Mouse (Mus musculus): ENCODE data around the gene Plbd2.
A peak's percentile ranks its signal among the peaks of the same experiment; 100 is the strongest.
"Not testable (repeated sequence)": the region's sequence is repeated elsewhere in the genome, so short reads cannot be mapped to it uniquely, and the experiment has no call there.

Plbd2 gene

DNA sequence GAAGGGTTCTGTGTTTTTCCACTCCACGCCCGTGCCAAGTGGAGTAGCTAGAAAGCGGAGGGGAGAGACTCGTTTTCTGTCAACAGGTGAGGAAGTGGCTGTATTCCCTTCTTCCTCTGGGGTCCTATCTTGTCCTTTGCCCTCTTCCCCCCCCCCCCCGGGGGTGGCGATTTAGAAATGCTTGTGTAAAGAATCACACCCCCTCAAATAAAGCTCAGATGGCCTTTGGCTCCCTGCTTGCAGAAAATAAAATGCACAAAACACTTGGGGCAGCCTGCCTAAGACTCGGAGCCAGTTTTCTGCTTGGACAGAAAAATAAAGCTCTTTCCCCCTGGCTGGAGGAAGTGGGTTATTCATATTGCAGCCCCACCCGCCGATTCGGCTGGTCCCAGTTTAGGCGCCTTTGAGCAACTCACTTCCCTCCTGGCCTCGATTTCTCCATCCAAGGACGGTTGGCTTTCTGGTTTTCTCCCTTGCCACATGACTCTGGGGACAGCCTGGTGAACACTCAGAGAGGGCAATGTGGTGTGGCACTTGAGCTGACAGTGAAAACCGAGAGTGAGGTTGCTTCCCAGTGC is 8.3 kb upstream of the Plbd2 start:
- no peak for DNase-seq (ENCODE audit: low spot score in 2 of 2)

DNA sequence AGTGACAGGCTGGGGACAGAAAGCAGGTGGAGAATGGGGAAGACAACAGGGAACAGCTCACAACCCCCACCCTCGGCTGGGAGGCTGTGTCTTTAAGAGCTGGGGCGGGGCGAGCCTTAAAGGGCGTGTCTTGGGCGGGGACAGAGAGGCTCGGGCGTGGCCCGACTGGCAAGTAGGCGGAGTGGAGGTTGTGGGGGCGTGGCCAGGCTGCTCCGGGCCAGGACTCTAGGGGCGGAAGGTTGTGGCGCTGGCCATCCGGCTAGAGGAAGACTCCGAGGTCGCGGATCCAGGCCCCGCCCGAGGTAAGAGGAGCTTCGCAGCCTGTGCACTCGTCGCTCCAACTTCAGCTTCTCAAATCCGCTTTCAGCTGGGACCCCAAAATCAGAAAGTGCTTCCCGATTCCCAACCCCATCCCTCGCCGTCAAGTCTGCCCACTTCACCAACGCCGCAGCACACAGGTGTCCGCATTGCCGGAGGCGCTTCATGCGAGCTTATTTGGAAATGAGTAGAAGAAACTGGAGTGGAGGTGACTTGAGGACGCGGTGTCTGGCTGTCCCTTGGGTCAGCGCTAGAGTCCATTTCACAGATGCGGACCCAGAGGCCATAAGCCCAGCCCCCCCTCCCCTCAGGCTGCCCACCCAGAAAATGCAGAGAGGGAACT is 7.7 kb upstream of the Plbd2 start, which contains the start of gene Slc8b1:
Slc8b1 (plus strand) TSS at position 187 of the 661 bp plus-strand sequence.
- DNase-seq (ENCODE audit: low spot score in 2 of 2), result peak; percentile 66 to 87

DNA sequence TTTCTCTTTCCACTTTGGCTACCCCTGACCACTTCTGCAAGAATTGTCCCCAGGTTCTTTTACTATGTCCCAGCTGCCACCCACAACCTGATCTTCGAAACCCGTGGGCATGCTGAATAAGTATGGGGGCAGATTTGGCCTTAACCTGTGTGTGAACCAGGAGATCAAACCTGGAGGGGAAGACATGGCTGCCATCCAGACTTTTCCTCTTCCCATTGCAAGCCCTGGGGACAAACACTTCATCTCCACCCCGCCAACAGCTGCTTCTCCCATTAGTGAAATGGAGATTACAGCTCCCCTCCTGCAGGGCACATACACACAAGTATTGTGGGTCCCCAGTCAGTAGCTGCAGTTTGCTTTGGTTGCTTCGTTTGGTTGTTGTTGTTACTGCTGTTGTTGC is 3.9 kb upstream of the Plbd2 start:
- DNase-seq (ENCODE audit: low spot score in 2 of 2), result no peak

DNA sequence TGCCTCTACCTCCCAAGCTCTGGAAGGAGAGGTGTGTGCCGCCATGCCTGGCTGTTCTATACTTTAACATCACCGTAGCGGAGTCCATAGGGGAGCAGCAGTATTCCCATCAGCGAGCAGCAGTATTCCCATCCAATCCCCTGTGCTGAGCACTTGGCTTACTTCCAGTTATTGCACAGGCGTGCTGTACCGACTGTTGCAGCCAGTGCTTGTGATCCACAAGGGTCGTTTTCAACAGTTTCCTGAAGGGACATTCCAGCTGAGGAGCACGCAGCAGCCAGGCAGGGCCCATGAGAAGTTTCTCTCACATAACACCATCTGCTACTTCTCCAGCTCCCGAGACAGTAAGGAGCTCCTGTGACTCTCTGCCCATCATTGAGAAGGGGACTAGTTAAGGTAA is 3.1 kb upstream of the Plbd2 start:
- no peak for DNase-seq (ENCODE audit: low spot score in 2 of 2)

DNA sequence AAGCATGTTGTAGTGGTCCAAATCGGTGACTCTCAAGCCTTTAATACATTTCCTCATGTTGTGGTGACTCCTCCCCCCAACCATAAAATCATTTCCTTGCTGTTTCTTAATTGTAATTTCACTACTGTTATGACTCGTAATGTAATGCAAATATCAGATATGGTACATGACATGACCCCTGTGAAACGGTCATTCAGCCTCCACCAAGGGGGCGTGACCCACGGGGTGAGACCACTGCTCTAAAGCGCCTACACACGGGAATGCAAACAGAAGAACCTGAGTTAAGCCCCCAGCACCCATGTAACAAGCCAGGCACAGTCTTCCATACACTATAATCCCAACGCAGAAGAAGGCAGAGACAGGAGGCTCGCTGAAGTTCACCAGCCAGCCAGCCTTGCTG is 2.4 kb upstream of the Plbd2 start:
- DNase-seq (ENCODE audit: low spot score in 2 of 2), result no peak

DNA sequence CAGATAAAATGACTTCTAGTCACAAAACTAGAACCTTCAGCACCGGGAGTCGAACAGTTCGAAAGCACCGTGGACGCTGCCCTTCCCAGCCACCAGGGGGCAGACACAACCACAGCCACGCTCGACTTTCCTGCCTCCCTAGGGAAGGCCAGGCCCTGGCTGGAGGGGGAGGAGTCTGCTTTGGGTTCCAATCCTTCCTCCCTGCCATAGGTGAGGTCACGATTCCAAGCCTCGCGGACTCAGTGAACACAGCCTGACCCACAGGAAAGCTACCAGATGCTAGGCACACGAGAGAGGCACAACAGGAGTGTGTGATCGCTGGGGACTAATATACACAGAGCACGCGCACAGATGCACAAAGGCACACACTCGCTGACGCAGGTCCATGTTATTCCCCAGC is 1.9 kb upstream of the Plbd2 start:
- DNase-seq (ENCODE audit: low spot score in 2 of 2), result peak in 1 of 2 experiments; percentile 68

DNA sequence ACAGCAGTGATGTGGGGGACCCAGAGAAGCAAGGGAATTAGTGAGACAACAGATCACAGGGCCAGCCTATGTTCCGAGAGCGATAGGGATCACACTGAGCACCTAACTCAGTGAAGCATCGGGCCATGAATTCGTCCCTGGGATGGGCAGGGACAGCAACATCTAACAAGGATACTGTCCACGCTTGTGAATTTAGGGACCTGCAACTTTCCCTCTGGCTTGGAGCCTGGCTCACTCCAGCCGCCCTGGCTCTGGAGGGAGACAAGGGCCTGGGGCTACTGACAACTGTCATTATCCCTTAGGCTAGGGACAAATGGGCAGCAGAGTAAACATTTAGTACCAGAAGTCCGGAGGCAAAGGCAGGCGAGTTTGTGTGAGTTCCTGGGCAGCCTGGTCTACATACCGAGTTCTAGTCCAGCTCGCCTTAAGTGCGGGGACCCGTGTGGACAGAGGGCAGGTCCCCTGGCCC is 716 bp downstream of the Plbd2 start:
- DNase-seq (ENCODE audit: low spot score in 2 of 2), result no peak

DNA sequence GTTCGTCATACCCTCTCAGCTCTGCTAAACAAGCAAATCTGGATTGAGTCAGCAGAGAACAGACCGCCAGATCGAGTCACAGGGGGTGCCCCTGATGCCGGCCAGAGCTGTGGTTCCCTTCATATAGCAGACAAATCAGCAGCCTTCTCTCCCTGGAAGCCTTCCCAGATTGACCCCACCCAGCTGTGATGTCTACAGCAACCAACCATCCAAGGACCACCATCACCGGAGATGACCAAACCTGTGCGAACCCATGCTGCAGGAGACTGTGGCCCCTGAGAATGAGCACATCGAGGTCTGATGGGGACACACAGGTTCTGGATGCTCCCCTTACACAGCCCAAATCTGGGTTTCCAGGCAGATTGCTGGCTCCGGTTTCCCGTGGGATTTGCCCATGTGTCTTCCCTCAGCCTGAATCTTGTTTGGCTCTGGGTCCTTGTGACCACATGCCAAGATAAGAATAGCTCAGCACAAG is 1.2 kb downstream of the Plbd2 start:
- peak in 1 of 2 experiments; percentile 22 for DNase-seq (ENCODE audit: low spot score in 2 of 2)

DNA sequence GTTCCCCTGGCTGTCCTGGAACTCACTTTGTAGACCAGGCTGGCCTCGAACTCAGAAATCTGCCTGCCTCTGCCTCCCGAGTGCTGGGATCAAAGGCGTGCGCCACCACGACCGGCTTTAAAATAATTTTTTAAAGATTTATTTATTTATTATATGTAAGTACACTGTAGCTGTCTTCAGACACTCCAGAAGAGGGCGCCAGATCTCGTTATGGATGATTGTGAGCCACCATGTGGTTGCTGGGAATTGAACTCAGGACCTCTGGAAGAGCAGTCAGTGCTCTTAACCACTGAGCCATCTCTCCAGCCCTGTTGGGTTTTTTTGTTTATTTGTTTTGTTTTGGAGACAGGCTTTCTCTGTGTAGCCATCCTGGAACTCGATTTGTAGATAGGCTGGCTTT is 2.8 kb downstream of the Plbd2 start:
- DNase-seq (ENCODE audit: low spot score in 2 of 2), result not testable (repeated sequence)

DNA sequence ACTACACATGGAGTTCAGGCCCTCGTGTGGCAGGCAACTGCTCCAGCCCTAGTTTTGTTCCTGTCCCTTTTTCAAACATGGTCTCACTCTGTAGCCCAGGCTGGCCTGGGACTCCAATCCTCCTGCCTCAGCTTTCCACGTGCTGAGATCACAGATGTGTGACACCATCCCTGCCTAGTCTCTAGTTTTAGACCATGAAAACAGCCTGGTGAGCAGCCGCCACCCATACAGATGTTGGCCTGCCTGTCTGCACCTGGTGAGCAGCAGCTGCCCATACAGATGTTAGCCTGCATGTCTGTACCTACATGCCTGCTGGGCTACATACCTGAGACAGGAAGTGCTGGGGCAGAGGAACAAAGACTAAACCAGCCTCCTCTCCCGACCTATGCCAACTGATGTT is 4.2 kb downstream of the Plbd2 start:
- DNase-seq (ENCODE audit: low spot score in 2 of 2), result no peak

DNA sequence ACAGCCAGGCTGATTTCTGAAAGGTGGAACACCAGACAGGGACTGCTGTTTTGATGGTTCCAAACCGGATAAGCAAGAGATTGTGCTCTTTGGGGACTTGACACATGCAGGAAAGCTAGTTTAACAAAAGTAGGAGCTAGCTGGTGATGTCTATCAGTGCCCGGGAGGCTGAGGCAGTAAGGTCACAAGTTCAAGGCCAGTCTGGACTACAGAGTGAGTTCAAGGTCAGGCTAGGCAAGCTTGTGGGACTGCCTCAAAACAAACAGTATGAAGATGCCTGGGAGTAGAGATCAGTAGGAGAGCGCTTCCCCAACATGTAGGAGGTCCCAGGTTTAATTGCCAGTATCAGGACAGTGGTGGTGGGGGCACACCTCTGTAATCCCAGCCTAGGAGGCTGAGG is 6.4 kb downstream of the Plbd2 start:
- DNase-seq (ENCODE audit: low spot score in 2 of 2), result no peak

DNA sequence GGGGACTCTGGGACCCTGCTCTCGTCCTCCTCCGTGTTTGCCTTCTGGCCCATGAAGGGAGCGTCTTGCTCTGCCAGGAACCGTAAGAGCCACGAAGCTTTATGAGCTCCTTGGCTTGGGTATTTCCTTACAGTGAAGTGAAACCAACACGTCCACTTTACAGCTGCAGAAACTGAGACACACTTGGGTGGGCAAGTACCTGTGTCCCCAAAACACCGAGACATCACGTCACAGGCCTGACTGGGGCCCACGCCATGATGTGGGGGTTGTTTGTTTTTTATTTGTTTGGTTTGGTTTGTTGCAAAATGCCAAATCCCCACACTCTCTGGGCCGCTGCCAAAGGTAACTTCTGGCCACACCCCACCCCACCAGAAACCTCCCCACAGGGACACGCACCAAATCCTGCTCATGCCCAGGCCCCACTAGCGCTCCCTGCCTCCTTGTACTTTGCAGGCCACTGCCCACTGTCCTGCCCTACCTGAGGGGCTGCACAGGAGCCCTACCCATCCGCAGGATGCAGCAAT is 7.7 kb downstream of the Plbd2 start:
- DNase-seq (ENCODE audit: low spot score in 2 of 2), result no peak

DNA sequence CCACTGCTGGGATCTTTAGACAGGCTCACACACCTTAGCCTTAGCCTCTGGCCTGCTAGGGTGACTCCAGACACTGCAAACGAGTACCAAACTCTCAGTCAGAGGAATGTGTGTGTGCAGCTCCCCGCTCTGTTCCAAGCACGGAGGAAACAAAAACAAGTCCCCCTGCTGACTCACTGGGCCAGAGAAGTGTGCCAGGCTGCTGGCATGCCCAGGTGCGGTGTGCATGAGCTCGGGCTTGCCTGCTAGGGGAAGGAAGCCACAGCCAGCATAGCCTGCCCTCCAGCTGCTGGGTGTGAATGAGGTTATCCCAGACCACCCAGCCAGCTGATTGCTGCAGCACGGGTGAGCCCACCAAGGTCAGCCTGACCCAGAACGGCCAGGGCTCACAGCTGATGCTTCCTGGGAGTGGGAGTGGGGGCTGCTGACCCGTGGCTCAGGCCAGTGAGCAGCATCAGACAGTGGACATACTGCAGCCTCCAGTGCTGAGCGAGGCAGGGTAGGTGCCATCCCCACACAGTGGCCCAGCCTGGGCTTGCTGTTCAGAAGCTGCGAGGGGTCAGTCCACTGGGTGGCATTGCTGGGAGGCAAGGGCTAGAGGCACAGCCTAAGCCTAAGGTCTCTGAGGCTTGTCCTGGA is 8.2 kb downstream of the Plbd2 start:
- no peak for DNase-seq (ENCODE audit: low spot score in 2 of 2)

DNA sequence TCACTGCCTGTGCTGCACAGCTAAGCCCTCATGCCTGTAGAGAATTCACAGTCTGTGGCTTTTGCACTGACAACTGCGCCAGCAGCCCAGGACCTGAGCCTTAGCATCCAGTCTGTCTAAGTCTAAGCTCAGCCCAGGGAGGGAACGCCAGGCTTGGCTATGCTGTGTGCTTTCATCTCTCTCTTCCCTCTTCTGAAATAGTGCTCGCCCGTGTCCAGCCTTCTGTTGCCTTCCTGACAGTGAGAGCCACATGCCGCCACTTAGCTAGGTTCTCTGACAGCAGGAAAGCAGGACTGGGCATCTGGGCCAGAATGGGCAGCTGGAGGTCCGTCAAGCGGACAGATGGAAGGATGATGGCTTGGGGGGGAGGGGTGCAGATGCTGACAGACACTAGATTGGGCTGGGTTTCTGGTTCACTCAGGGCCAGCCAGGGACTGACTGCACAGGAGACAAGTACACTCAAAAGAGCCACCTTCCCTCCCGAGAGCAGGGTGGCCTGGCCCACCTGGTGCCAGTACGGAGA is 9.5 kb downstream of the Plbd2 start:
- peak in 1 of 2 experiments; percentile 36 for DNase-seq (ENCODE audit: low spot score in 2 of 2)

DNA sequence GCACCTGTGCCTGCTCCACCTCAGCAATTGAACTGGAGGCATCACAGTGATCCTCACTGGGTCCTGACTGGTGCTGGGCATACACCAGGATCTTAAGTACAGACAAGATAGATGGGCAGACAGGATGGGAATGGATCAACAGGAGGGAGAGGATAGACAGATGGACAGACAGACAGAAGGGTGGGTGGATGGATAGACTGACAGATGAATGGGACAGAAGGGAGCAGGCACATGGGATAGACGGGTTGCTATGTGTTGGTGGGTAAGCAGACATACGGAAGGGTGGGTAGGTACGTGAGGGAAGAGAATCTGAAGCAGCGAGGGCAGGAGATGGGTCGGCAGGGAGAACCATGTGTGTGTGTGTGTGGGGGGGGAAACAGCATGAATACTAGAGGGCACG is 10.0 kb downstream of the Plbd2 start:
- DNase-seq (ENCODE audit: low spot score in 2 of 2), result no peak

DNA sequence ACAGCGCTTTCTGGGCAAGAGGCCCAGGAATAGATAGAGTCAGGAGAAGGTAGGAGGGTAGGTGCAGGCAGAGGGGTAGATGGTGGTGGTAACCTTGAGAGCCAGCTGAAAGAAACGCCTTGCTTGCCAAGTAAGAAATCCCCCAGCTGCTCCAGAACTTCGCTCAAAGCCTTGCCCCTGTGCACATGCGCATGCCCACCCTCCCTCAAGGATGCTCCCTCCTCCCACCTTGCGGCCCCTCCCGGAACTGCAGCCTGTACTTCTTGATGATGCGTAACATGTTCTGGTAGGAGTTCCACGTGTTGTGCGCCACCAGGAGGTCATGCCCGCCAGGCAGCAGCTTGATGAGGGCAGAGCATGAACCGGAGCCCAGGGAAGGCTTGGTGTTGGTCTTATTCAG is 11.0 kb downstream of the Plbd2 start:
- peak in 1 of 2 experiments; percentile 56 for DNase-seq (ENCODE audit: low spot score in 2 of 2)

DNA sequence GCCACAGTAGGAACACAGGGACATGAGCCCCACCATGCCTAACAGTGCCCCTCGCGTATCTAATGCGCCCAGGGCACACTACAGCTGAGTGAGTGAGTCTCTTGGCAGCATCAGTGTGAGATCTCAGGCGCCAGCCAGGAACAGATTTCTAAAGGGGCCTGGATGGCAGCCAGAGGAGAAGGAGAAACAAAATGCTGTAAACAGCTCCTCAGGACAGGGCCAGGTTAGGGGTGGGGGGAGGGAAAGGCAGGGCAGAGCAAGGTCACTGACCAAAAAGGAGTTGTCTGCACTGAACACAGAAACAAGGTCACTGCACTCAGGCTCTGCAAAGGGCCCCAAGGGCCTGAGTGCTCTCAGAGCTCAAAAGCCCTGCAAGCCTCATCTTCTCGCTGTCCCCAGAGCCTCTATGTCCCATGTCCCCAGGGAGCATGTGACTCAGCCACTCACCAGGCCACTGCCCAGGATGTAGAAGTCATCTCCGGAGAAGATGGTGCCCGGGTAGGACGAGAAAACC is 12.7 kb downstream of the Plbd2 start:
- DNase-seq (ENCODE audit: low spot score in 2 of 2), result peak in 1 of 2 experiments; percentile 46

DNA sequence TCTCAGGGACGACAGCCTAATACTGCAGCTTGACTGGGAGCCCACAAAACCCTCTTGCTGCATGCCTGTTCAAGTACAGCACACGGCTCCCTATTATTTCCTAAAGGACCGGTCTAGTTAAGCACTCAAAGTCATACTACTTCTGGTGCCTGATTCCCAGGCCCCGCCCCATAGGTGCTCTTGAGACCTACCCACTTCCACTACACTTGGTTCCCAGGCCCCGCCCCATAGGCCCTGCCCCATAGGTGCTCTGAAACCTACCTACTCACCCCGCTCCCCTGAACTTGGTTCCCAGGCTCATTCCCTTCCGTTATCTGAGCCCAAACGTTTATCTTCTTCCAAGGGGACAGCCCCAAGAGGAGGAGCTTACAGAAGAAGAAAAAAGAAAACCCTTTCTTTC is 15.6 kb downstream of the Plbd2 start:
- no peak for DNase-seq (ENCODE audit: low spot score in 2 of 2)

DNA sequence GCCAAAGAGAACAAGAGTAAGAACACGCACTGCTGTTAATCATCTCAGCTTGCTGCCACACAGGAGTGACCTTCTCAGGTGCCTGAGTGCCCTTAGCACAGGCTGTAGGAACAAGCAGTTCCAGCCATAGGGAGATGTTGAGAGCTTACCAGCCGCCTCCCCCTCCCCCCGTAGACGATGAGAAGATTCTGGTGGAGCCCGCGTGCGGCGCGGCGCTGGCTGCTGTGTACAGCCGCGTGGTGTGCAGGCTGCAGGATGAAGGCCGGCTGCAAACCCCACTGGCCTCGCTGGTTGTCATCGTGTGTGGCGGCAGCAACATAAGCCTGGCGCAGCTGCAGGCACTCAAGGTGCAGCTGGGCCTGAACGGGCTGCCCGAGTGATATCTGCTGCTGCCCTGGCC is 20.0 kb downstream of the Plbd2 start:
- no peak for DNase-seq (ENCODE audit: low spot score in 2 of 2)

DNA sequence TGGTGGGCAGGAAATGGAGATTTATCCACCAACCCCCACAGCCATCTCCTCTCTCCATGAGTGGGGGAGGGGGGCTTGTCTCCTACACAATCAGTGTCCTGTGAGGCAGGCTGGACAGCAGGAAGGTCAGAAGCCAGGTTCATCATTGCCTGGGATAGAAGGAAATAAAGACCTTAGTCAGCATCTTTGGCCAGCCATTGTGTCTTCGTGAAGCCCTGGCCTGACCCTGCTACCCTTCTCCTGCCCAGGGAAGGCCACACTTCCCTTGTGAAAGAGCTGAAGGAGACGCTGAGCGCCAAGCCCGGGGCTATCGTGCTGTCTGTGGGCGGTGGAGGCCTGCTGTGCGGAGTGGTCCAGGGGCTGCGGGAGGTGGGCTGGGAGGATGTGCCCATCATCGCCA is 22.2 kb downstream of the Plbd2 start:
- DNase-seq (ENCODE audit: low spot score in 2 of 2), result no peak

DNA sequence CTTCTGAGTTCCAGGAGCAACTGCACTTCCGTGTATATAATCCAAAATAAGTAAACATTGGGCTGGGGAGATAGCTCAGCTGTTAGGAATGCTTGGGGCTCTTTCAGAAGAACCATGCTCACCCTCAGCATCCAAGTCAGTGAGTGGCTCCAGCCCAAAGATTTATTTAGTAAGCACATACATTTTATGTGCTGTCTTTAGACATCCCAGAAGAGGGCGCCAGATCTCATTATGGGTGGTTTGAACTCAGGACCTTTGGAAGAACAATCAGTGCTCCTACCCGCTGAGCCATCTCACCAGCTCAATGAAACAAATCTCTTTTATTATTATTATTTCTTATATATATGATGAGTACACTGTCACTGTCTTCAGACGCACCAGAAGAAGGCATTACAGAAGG is 23.9 kb downstream of the Plbd2 start:
- DNase-seq (ENCODE audit: low spot score in 2 of 2), result no peak

DNA sequence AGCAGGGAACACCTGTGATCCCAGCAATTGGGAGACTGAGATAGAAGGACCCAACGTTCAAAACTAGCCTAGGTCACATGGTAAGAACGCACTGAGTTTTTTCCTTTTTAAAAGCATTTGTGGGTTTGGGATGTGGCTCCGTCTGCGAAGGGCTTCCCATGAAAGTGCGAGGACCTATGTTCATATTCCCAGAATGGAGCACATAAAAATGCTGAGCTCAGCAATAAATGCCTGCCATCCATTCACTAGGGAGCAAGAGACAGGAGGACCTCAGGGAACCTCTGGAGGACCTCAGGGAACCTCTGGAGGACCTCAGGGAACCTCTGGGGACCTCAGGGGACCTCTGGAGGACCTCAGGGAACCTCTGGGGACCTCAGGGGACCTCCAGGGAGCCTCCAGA is 25.4 kb downstream of the Plbd2 start:
- no peak for DNase-seq (ENCODE audit: low spot score in 2 of 2)

Data from cerebellum, postnatal 4 days (tissue).